Mouse (Mus musculus) CH12.LX (cell line): ENCODE results near the gene Kank1. TPM values are rescaled to one million over a fixed set of nuclear protein-coding genes. Genes with fewer than 3 reads are reported as not detected.

Experiments
- DNase-seq: peaks from one replicate; pipeline ENCODE4 v3.0.0-alpha.2; 2013; ENCODE audit errors: extremely low read depth
- H3K27ac ChIP-seq: 2 replicates; pipeline ENCODE4 v1.5.1; 2012; ENCODE audit warnings: low read depth, mild to moderate bottlenecking, control low read depth, moderate library complexity; ENCODE audit not compliant: insufficient read depth
- H3K27me3 ChIP-seq: replicated peaks from 2 replicates; pipeline ENCODE3; 2012; ENCODE audit warnings: inconsistent platforms
- H3K36me3 ChIP-seq, 2 experiments: replicated peaks in 1 of 2; 2 replicates each; pipeline versions ENCODE3 to v1.6.1; 2012; ENCODE audit warnings: inconsistent platforms in 1 of 2, low read length in 1 of 2, mild to moderate bottlenecking in 1 of 2, mixed read lengths in 1 of 2, moderate library complexity in 1 of 2; ENCODE audit not compliant: control insufficient read depth in 1 of 2, insufficient read depth in 1 of 2
- H3K4me1 ChIP-seq, 2 experiments: 2 replicates each; pipeline ENCODE4 v1.6.1; 2012; ENCODE audit warnings: inconsistent platforms in 1 of 2, moderate library complexity in 1 of 2; ENCODE audit not compliant: insufficient read depth in 2 of 2, control insufficient read depth in 1 of 2
- H3K4me2 ChIP-seq: 2 replicates; pipeline ENCODE4 v1.6.1; 2012; ENCODE audit warnings: low read depth, mild to moderate bottlenecking, control low read depth; ENCODE audit not compliant: poor library complexity, insufficient read depth, severe bottlenecking
- H3K4me3 ChIP-seq, 3 experiments: fragments of 150-350 bp in 1 of 3; sonication (generic) in 1 of 3; replicated peaks in 1 of 3; 2 replicates each; pipeline versions ENCODE3 to v1.5.1; 2011 to 2012; ENCODE audit warnings: low read depth in 2 of 3, low read length in 2 of 3, mild to moderate bottlenecking in 2 of 3, moderate library complexity in 2 of 3, control low read depth in 1 of 3, improper control_type of control experiment in 1 of 3, inconsistent platforms in 1 of 3, mixed read lengths in 1 of 3; ENCODE audit not compliant: poor library complexity in 1 of 3
- H3K79me2 ChIP-seq: replicated peaks from 2 replicates; pipeline ENCODE4 v1.6.1; 2012; ENCODE audit warnings: mild to moderate bottlenecking, moderate library complexity; ENCODE audit not compliant: control insufficient read depth, poor library complexity, insufficient read depth, severe bottlenecking; ENCODE audit errors: extremely low read depth
- H3K9ac ChIP-seq: 2 replicates; pipeline ENCODE4 v1.6.1; 2012; ENCODE audit warnings: low read depth, mild to moderate bottlenecking, control low read depth, moderate library complexity; ENCODE audit not compliant: insufficient read depth
- H3K9me3 ChIP-seq: replicated peaks from 2 replicates; pipeline ENCODE3; 2012; ENCODE audit warnings: low read length, inconsistent platforms, mixed read lengths
- CTCF ChIP-seq, 2 experiments: IDR thresholded peaks in 1 of 2; conservative IDR thresholded peaks in 1 of 2; 2 replicates each; pipeline ENCODE4 v1.5.1; 2011 to 2012; ENCODE audit warnings: low read depth in 2 of 2, low read length in 2 of 2, improper control_type of control experiment in 1 of 2, inconsistent platforms in 1 of 2, mild to moderate bottlenecking in 1 of 2, moderate library complexity in 1 of 2
- EP300 ChIP-seq: IDR thresholded peaks from 2 replicates; pipeline ENCODE4 v1.6.1; 2011; ENCODE audit warnings: low read length, improper control_type of control experiment
- ETS1 ChIP-seq: conservative IDR thresholded peaks from 2 replicates; pipeline ENCODE4 v1.6.1; 2012; ENCODE audit warnings: low read depth, mild to moderate bottlenecking, inconsistent platforms, low read length, improper control_type of control experiment, moderate library complexity
- HCFC1 ChIP-seq: IDR thresholded peaks from 2 replicates; pipeline ENCODE4 v1.6.1; 2012; ENCODE audit warnings: low read depth, mild to moderate bottlenecking, inconsistent platforms, low read length, improper control_type of control experiment
- IRF4 ChIP-seq: IDR thresholded peaks from 2 replicates; pipeline ENCODE4 v1.6.1; 2014; ENCODE audit warnings: low read depth, mild to moderate bottlenecking, inconsistent platforms, low read length, improper control_type of control experiment
- JUN ChIP-seq: IDR thresholded peaks from 2 replicates; pipeline ENCODE4 v1.6.1; 2011; ENCODE audit warnings: low read depth, mild to moderate bottlenecking, low read length, improper control_type of control experiment, moderate library complexity; ENCODE audit not compliant: insufficient read depth
- JUND ChIP-seq: conservative IDR thresholded peaks from 2 replicates; pipeline ENCODE4 v1.6.1; 2011; ENCODE audit warnings: low read depth, low read length, improper control_type of control experiment
- KAT2A ChIP-seq: IDR thresholded peaks from 2 replicates; pipeline ENCODE4 v1.6.1; 2012; ENCODE audit warnings: low read length, improper control_type of control experiment, inconsistent platforms; ENCODE audit not compliant: insufficient replicate concordance
- MAFK ChIP-seq: IDR thresholded peaks from 2 replicates; pipeline ENCODE4 v1.6.1; 2011; ENCODE audit warnings: low read length, improper control_type of control experiment; ENCODE audit not compliant: insufficient replicate concordance
- MAX ChIP-seq: IDR thresholded peaks from 2 replicates; pipeline ENCODE4 v1.6.1; 2011; ENCODE audit warnings: low read length, improper control_type of control experiment
- NELFE ChIP-seq: IDR thresholded peaks from 2 replicates; pipeline ENCODE4 v1.6.1; 2011; ENCODE audit warnings: low read depth, low read length, improper control_type of control experiment
- NRF1 ChIP-seq: IDR thresholded peaks from 2 replicates; pipeline ENCODE4 v1.6.1; 2014; ENCODE audit warnings: low read depth, mild to moderate bottlenecking, inconsistent platforms, low read length, improper control_type of control experiment, moderate library complexity
- POLR2AphosphoS2 ChIP-seq: IDR thresholded peaks from 2 replicates; pipeline ENCODE4 v1.6.1; 2011; ENCODE audit warnings: low read depth, low read length, improper control_type of control experiment
- RAD21 ChIP-seq: IDR thresholded peaks from 2 replicates; pipeline ENCODE4 v1.6.1; 2011; ENCODE audit warnings: low read depth, mild to moderate bottlenecking, low read length, improper control_type of control experiment, moderate library complexity
- SMC3 ChIP-seq: IDR thresholded peaks from 2 replicates; pipeline ENCODE4 v1.6.1; 2011; ENCODE audit warnings: low read depth, low read length, improper control_type of control experiment
- UBTF ChIP-seq: IDR thresholded peaks from 2 replicates; pipeline ENCODE4 v1.6.1; 2012; ENCODE audit warnings: low read depth, mild to moderate bottlenecking, inconsistent platforms, low read length, improper control_type of control experiment, moderate library complexity
- USF2 ChIP-seq: conservative IDR thresholded peaks from 2 replicates; pipeline ENCODE4 v1.6.1; 2011; ENCODE audit warnings: low read depth, low read length, improper control_type of control experiment
- ZC3H11A ChIP-seq: IDR thresholded peaks from 2 replicates; pipeline ENCODE4 v1.6.1; 2012; ENCODE audit warnings: low read depth, mild to moderate bottlenecking, inconsistent platforms, low read length, improper control_type of control experiment
- ZKSCAN1 ChIP-seq: IDR thresholded peaks from 2 replicates; pipeline ENCODE4 v1.6.1; 2012; ENCODE audit warnings: low read depth, inconsistent platforms, low read length, improper control_type of control experiment, borderline replicate concordance
- ZMIZ1 ChIP-seq: IDR thresholded peaks from 2 replicates; pipeline ENCODE4 v1.6.1; 2012; ENCODE audit warnings: low read depth, mild to moderate bottlenecking, inconsistent platforms, low read length, improper control_type of control experiment
- ZNF384 ChIP-seq: IDR thresholded peaks from 2 replicates; pipeline ENCODE4 v1.6.1; 2012; ENCODE audit warnings: low read depth, low read length, improper control_type of control experiment, inconsistent platforms
- dilution Hi-C: fragments of 300-500 bp; cut with MboI; formaldehyde crosslinking; loops from 2 replicates; pipeline ENCODE4 v1.14.3; 2020; ENCODE audit warnings: low sequenced_read_pairs; ENCODE audit not compliant: extremely low pct_unique_long_range_greater_than_20kb, extremely low pct_ligation_motif_present
- in situ Hi-C: fragments of 300-500 bp; cut with MboI; formaldehyde crosslinking; loops from 3 replicates; pipeline ENCODE4 v1.14.3; 2019; ENCODE audit warnings: low sequenced_read_pairs, low pct_ligation_motif_present, low pct_unique_long_range_greater_than_20kb, mixed read lengths
- polyA plus RNA-seq: library from polyadenylated mRNA; unstranded; fragments of >175 nt; gene quantifications from 2 replicates; pipeline ENCODE4 v1.2.1, GENCODE M21; 2012; ENCODE audit warnings: low read depth; ENCODE audit not compliant: insufficient read length
- total RNA-seq, 2 experiments: library from RNA; depleted of rRNA; stranded (reverse); fragments of 300-350 nt in 1 of 2; fragments of >200 nt in 1 of 2; gene quantifications; 2 replicates each; pipeline ENCODE4 v1.2.3; 2012 to 2014

Kank1 gene
- total and polyA plus RNA-seq, 3 experiments = 0.10 to 0.13 (median 0.12) TPM

GRCm38 (mm10) chr19:25334360-25334759 is 97.6 kb downstream of the Kank1 start:
- no peaks in the 10 kb centered on the region for H3K36me3 ChIP-seq
- dilution Hi-C loops = no loop called here
- H3K4me2 ChIP-seq = no peak overlapping the region
- no peak overlapping the region for H3K27ac ChIP-seq
- no peaks in the 10 kb centered on the region for H3K79me2 ChIP-seq
- in situ Hi-C loops = loop anchor here (10.0 to 25.0 kb wide), 4 partner anchors 103 to 380 kb away; no protein-coding TSS in a partner anchor
- peaks cover 4% of the 10 kb centered on the region for H3K9me3 ChIP-seq
- no peak for TF ChIP-seq ETS1
- TF ChIP-seq MAX = no peak
- TF ChIP-seq POLR2AphosphoS2 = no peak
- no peak for TF ChIP-seq KAT2A
- TF ChIP-seq HCFC1 = no peak
- TF ChIP-seq CTCF (conservative IDR thresholded peaks at IDR 0.05 in 1 of 2, IDR thresholded peaks at IDR 0.05 in 1 of 2; ENCODE audit: low read depth in 2 of 2, low read length in 2 of 2) = peak; percentile 70 to 84
- no peak for TF ChIP-seq MAFK
- TF ChIP-seq JUN = no peak
- no peak for TF ChIP-seq NELFE
- no peak for TF ChIP-seq IRF4
- TF ChIP-seq JUND = no peak
- TF ChIP-seq ZC3H11A = no peak
- TF ChIP-seq ZMIZ1 = no peak
- TF ChIP-seq SMC3 = peak; percentile 86
- no peak for TF ChIP-seq EP300
- TF ChIP-seq UBTF = no peak
- no peak for TF ChIP-seq USF2
- no peak for TF ChIP-seq ZNF384
- no peak for TF ChIP-seq ZKSCAN1
- TF ChIP-seq RAD21 = peak; percentile 85
- no peak for TF ChIP-seq NRF1
- TF ChIP-seq, all 38 proteins: peak for 3
- H3K4me1 ChIP-seq = peaks cover 0 to 5% of the 10 kb centered on the region in 2 experiments; a peak in 2 of 4 replicates
- peak; percentile 71 for DNase-seq
- H3K4me3 ChIP-seq = no peak overlapping the region
- no peaks in the 10 kb centered on the region for H3K27me3 ChIP-seq
- no peak overlapping the region for H3K9ac ChIP-seq

GRCm38 (mm10) chr19:25336731-25337130 is 100.0 kb downstream of the Kank1 start:
- no peaks in the 10 kb centered on the region for H3K27me3 ChIP-seq
- in situ Hi-C loops (loop anchor here (10.0 to 25.0 kb wide), 4 partner anchors 101 to 382 kb away; no protein-coding TSS in a partner anchor), dilution Hi-C loops (no loop called here)
- H3K79me2 ChIP-seq = no peaks in the 10 kb centered on the region
- no peak overlapping the region for H3K4me2 ChIP-seq
- H3K9me3 ChIP-seq = no peaks in the 10 kb centered on the region
- H3K4me1 ChIP-seq = peaks cover 8 to 23% of the 10 kb centered on the region in 2 experiments
- H3K36me3 ChIP-seq = no peaks in the 10 kb centered on the region
- no peak overlapping the region for H3K27ac ChIP-seq
- DNase-seq = no peak
- no peak overlapping the region for H3K9ac ChIP-seq
- TF ChIP-seq KAT2A (no peak), MAX (no peak)
- H3K4me3 ChIP-seq = no peak overlapping the region
